Mouse (Mus musculus): Measurements from ENCODE around the gene Col8a2.

DNA sequence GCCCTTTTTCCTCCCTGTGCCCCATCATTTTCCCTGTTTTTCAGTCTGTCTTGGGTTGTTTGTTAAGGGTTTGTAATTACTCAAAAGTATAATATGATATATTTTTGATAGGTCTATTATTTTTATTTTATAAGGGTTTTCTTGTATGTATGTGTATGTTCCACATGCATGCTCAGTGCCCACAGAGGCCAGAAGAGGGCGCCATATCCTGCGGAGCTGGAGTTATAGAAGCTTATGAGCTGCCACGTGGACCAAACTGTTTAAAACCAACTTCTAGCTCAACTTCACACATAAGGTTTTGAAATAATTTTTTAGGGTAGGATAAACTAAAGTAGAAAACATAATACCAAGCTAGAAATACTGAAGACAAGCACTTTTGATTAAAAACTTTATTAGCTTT is 45.8 kb downstream of the Col8a2 start:
- no peak for TF ChIP-seq TAL1 (IDR thresholded peaks at IDR 0.05; ENCODE audit: low read length)
- TF ChIP-seq GATA1 (IDR thresholded peaks at IDR 0.05; ENCODE audit: low read length), result no peak
